Mouse (Mus musculus) cerebellum, adult 9-10 months (tissue): ENCODE measurements around the gene Rpl10a.
A peak's percentile ranks its signal among the peaks of the same experiment; 100 is the strongest.
"Not testable (repeated sequence)": the region's sequence is repeated elsewhere in the genome, so short reads cannot be mapped to it uniquely, and the experiment has no call there.

ENCODE experiments used
- DNase-seq: peaks from one replicate; pipeline ENCODE4 v3.0.0; 2022

The Rpl10a gene

GRCm38 (mm10) chr17:28310831-28311230 is 17.4 kb upstream of the Rpl10a start:
- no peak for DNase-seq

- DNase-seq = no peak
Observed at GRCm38 (mm10) chr17:28311366-28312132, 16.7 kb upstream of the Rpl10a start.

- DNase-seq = peak; percentile 66
Observed at GRCm38 (mm10) chr17:28312232-28313211, 15.7 kb upstream of the Rpl10a start.

- DNase-seq = peak; percentile 95
Observed at GRCm38 (mm10) chr17:28313212-28313879, 14.9 kb upstream of the Rpl10a start, which contains the start of gene Fance. Gene Fance, plus strand, starts transcription at chr17:28313519.

GRCm38 (mm10) chr17:28313880-28314225 is 14.4 kb upstream of the Rpl10a start:
- no peak for DNase-seq

GRCm38 (mm10) chr17:28315611-28316160 is 12.6 kb upstream of the Rpl10a start:
- no peak for DNase-seq

GRCm38 (mm10) chr17:28316476-28316875 is 11.8 kb upstream of the Rpl10a start:
- no peak for DNase-seq

GRCm38 (mm10) chr17:28317091-28317490 is 11.2 kb upstream of the Rpl10a start:
- DNase-seq = no peak

GRCm38 (mm10) chr17:28317725-28318124 is 10.5 kb upstream of the Rpl10a start:
- no peak for DNase-seq

- DNase-seq = no peak
Observed at GRCm38 (mm10) chr17:28321700-28322099, 6.6 kb upstream of the Rpl10a start.

GRCm38 (mm10) chr17:28323786-28324185 is 4.5 kb upstream of the Rpl10a start:
- DNase-seq = no peak

- not testable (repeated sequence) for DNase-seq
Observed at GRCm38 (mm10) chr17:28324416-28324815, 3.9 kb upstream of the Rpl10a start.

- DNase-seq = no peak
Observed at GRCm38 (mm10) chr17:28325751-28326150, 2.5 kb upstream of the Rpl10a start.

GRCm38 (mm10) chr17:28326951-28327350 is 1.3 kb upstream of the Rpl10a start:
- no peak for DNase-seq

GRCm38 (mm10) chr17:28327673-28328325 is 472 bp upstream of the Rpl10a start:
- DNase-seq = no peak

GRCm38 (mm10) chr17:28328946-28329345 is 675 bp downstream of the Rpl10a start:
- DNase-seq = no peak

GRCm38 (mm10) chr17:28329503-28330231 is 1.4 kb downstream of the Rpl10a start:
- DNase-seq = no peak

- no peak for DNase-seq
Observed at GRCm38 (mm10) chr17:28330232-28330546, 1.9 kb downstream of the Rpl10a start.

- DNase-seq = not testable (repeated sequence)
Observed at GRCm38 (mm10) chr17:28330590-28330989, 2.3 kb downstream of the Rpl10a start.

- no peak for DNase-seq
Observed at GRCm38 (mm10) chr17:28331241-28332112, 3.2 kb downstream of the Rpl10a start.
